Mouse (Mus musculus): Measurements from ENCODE around the gene Stim1.

GRCm38 (mm10) chr7:102243870-102244269 is 23.7 kb upstream of the Stim1 start:
- TF ChIP-seq CTCF (IDR thresholded peaks at IDR 0.05; ENCODE audit: low read depth) = 0 out of 2 replicates have a peak, but pooled peaks have one; percentile 2
- TF ChIP-seq EP300 (IDR thresholded peaks at IDR 0.05; ENCODE audit: low read depth) = peak; percentile 19; the same call in 1 of the 2 replicates

Data from liver, postnatal 0 days (tissue).